Mouse (Mus musculus) kidney, adult 18-20 months (tissue): ENCODE measurements around the gene Slc44a3.
"Not testable (repeated sequence)": the region's sequence is repeated elsewhere in the genome, so short reads cannot be mapped to it uniquely, and the experiment has no call there.

Experiments used
- DNase-seq: peaks from one replicate; pipeline ENCODE4 v3.0.0; 2021

The Slc44a3 gene

DNA sequence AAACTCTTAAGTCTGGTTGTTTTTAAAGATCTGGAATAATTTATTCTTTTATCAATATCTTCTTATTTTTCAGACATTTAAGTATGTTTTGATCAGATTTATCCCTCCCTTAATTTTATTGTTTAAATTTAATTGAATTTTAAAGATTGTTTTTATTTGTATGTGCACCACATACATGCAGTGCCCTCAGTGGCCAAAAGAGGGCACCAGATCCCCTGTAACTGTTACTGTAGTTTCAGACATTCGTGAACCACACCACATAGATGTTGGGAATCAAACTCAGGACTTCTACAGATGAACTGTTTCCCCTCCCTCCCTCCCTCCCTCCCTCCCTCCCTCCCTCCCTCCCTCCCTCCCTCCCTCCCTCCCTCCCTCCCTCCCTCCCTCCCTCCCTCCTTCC lies 18.2 kb upstream of the Slc44a3 start:
- DNase-seq, result peak; percentile 61

DNA sequence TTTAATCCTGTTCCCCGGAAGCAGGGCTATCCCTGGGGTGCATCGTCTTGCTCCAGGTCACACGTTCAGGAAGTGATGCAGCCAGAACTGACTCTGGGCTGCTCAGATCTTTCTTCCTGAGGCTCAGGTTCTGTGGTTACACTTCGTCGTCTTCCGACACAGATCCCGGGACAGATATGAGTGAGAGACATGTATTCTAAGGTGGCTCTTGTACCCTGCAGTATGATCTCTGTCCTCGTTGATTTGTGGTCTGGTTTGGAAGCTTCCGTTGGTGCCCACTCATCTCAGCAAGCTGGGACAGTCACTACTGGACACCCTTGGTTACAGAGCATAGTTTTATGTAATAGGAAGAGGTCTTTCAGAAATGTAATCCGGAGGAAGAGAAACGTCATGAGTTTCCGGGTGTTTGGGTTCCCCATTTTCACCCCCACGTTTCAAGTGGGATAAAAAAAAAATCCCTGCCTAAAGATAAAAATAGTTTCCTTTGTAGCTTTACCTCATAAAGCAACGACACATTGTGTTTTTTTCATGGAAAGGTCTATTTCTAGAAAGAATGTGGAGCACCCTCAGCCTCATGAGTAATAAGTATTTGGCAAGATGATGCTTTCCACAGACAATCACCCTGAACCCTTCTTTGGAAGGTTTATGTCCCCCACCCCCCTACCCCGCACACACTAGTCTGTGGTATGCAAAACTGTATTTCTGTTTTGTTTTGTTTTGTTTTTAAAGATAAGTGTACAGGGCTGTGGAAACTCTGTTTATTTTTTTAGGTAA lies 15.8 kb upstream of the Slc44a3 start:
- DNase-seq, result no peak

DNA sequence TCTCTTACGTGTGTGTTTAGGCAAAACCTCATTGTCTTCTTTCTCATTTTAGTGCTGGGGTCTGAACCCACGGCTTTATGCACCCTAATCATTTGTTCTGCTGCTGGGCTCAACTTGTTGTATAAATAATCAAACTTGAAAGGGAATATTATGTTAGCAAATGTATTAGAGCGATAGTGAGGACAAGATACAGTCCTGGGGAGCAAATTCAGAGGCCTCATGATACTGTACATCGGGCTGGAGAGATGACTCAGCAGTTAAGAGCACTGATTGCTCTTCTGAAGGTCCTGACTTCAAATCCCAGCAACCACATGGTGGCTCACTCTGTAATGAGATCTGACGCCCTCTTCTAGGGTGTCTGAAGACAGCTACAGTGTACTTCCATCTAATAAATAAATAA lies 8.4 kb upstream of the Slc44a3 start:
- no peak for DNase-seq

DNA sequence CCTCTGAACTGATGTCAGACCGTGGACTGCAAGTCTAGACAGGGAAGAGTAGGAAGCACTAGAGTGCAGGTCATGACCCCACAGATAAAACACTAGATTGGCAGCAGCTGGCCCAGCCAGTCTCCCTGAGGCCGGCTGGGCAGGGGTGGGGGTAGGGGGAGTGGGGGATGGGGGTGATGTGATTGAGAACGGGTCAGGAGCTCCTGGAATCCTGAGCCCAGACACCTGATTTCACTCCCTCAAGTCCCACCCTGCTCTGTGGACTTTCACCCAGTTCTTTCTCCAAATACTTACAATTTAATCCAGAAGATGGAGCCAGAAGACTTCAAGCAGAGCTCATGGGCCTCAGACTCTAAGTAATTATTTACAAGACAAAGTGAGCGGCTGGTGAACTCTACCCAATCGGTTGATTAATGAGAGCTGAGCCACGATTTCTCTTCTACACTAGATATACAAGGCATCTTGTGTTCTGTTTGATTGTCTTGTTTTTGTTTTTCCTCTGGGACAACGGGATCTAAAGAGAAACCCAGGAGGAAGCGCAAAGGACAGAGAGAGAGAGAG lies 7.7 kb upstream of the Slc44a3 start:
- peak; percentile 44 for DNase-seq

DNA sequence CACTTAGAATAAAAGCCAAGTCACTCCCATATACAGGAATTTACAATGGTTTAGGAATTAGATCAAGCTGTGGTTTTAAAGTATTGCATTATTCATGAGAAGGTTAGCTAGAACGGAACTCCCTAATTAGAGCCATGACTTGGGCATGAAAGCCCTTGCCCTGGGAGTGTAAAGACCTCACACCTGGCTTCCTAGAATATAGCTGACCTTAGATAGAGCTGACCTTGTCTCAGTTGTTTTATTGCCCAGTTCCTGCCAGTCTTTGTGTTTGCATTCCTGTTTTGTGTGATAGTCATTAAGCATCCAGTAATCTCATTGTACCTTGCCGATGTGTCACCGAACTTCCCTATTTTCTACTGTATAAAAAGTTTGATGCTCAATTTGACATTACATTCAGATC lies 6.6 kb upstream of the Slc44a3 start:
- not testable (repeated sequence) for DNase-seq

DNA sequence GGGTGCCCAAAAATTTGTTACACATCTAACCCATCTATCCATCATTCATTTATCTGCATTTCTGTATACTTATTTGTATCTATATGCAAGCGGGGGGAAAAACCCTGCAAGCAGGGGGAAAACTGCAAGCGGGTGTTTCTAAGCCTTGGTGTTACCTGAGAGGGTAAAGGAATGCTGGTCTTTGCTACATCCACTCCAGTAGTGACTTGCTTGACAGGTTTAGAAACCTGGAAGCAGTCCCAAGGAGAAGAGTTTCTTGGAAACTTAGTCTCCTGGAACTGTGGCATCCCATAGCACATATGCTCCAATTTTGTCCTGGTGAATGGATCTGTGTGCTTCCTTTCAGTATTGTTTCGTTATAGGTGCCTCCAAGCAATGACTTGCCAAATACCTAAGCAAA lies 5.8 kb upstream of the Slc44a3 start:
- no peak for DNase-seq

DNA sequence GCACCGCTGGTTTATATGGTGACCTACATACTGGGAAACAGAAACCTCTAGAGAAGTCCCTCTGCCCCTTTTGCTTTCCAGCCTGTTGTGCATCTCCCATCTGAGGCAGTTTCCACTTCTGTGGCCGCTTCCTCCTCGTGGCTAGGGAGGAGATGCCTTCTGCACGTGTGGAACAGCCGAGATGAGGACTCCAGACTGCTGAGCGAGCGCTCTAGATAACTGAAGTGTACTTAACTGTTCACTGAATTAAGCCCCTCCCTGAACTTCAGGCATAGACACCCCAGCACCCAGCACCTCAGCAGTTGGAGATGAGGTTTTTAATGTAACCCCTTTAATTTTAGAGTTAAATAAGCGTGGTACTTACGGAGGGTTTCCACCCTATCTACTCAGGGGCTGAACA lies 4.6 kb upstream of the Slc44a3 start:
- no peak for DNase-seq

DNA sequence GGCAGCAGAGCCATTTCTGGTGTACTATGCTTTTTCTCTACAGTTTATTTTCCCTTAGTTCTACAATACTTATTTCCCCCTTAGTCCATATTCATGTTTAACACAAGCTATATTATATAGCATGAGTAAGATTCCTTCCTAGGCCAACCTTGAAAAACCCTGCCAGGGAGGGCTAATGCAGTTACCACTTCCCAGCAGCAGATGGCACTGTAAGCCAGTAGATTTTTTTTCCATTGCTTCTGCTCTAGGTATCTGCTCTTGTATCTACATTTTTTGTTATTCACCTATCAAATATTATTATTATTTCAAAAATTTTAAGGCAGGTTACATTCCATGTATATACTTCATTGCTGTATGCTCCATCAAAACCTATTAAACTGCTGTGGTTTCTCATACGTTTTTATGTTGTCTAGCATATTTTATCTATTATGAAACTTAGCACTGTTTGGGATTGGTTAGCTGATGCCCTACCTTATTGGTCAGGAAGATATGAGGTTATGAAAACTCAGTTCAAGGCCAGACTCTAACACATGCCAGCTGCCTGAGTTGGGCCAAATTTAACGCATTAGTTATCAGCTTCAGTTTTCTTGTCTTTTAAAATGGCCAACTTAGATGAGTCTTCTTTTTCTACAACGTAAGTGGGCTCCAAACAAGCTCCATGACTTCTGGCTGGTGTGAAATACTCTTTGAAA lies 3.8 kb upstream of the Slc44a3 start:
- DNase-seq, result peak; percentile 51

DNA sequence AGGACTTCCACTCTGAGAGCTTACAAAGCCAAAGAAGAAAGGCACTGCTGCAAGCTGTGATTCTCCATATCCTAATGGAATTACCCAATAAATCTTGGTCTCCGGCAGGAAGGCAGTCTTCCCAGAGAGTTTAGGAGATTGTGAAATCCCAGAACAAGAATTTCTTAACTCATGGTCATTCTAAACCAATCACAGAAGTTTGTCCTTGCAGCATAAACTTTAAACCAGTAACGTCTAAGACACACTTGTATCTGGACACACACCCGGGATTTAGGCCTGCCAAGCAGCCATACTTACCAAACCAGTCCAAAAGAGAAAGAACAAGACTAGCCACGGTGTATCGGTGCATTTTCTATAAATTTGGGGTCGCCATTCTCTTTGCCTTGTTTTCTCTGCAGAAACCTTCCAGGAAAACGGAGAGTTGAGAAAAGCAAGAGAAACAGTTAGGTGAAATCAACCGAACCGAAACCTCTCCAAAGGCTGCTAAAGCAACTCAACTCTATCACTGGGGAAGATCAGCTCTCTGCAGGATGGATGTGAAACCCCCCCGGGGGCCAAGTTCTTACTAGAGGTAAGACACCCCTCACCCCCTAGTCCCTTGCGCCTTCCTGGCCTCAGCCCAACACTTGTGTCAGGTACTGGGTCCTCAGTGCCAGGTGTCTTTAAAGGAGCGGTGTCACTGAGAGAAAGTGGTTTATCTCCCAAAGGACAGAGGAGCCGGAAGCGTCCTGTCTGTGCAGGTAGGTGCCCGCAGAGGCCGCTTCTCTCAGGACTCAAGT lies 645 bp downstream of the Slc44a3 start:
- DNase-seq, result no peak

DNA sequence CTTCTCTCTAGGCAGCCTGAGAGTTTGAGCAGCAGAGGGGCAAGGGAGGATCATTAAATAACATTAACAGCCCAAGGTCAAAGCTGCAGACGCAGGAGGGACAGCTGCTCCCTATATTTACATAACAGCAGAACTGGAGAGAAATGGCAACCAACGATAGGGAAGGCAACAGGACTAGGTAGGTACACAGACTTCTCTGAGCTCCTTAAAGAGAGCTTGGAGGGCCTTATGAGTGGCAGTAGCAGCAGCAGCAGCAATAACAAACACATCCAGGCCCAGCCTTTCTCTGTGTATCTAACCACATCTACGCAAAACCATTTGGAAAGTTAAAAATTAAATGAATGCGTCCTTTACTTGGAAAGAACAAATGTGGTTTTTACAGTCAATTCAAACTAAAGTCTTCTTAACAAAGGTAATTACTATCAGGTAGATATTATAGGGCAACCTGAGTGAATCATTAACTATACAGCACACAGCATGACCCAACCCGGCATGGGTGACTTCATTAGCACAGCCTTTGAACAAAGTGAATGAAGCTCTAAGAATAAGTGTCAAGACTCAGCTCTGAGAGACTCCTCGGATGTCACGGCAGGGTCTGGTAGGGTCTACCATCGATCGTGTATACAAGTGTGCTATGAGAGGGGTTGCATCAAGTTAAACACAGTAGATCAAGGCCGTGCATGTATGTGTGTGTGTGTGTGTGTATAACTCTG lies 1.5 kb downstream of the Slc44a3 start:
- peak; percentile 44 for DNase-seq

DNA sequence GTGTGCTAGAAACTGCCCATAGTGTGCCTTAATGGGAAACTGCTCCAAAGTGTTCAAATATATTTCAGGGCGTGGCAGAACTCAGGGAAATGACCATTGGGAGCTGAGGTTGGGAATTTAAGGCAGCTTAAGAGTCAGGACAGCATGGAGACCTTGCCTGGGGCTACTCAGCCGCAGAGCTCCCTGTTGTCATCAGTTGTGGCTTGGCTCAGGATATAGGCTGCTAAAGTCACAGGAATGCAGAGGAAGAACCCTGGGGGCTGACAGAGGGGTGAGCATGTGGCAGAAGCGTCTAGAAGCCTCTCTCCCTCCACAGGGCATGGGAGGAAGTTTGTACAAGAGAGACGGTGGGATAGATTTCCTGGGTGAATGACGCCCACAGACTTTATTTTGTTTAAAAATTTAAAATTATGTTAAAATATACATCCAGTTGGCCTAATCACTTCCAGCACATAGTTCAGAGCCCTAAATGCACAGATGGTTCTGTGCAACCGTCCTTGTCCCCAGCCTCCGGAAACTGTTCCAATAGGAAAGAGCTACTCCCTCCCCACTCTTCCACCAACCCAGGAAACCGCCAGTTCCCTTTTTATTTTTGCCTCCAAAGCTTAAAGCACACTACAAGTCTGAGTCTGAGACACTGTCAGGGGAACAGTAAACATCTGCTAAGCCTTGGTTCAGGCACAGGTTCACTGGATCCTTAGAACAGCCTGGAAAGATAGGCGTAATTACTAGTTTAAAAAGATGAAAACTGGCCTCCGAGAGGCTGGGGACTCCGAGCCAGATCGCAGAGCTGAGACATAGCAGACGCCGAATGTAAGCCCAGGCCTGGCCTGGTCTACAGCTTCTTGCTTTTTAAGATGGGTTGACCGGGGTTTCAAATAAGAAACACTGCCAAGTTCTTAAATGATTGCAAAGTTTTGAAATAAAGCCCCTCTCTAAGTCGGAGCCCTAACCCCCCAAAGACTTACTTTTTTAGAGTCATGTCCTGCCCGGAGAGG lies 5.8 kb downstream of the Slc44a3 start:
- DNase-seq, result no peak

DNA sequence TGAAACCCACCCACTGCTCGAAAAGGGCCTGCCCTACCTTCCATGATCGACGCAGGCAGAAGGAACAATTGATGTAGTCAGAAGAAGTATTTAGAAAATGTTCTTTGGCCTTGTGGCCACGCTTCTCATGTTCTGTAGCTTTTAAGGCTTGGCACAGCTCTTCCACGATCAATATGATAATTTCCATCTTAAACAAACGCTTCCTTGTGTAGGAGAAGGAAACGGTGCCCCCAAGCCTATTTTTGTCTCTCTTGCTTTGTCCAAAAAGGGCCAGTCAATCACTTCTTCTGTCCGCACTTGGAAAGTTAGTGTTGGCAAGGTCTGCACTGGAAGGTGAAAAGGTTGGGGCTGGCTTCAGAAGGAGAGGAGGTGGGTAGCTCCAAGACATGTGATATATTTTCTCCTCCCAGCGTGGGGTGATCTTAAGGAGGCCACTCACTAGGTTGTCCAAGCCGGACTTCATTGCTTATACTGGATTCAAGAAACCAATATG lies 10.5 kb downstream of the Slc44a3 start:
- DNase-seq, result no peak

DNA sequence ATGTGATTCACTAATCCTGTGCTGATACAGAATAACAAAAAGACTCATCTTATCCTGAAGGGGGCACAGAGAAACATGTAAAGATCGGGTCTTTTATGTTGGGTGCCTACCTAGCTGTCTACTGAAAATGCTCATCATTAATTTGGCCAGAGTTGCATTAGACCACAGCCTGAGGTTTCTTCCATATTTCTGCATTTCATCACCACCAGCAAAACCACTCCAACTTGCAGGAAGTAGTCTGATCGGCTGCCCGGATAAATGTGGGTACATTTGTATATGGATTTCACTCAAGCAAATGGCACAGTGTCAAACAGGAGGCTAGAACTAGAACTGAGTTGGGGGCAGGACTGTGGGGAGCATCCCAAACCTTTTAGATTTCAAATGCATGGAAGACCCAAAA lies 11.1 kb downstream of the Slc44a3 start:
- DNase-seq, result no peak

DNA sequence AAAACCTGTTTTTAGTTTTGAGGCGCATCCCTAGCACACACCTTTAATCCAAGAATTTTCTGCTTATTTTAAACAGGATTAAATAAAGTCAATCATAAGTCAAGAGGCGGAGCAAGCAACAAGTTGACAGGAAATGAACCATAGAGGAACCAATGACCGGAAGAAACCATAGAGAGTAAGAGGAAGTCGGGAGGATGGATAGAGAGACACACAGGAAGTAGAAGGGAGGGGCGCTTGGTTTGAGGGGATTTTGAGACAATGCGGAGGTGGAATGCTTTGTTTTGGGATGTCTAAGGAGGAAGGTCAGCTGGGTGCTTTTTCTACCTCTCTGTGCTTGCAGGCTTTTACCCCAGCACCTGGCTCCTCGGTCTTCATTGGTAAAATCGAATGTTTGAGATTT lies 15.2 kb downstream of the Slc44a3 start:
- no peak for DNase-seq

DNA sequence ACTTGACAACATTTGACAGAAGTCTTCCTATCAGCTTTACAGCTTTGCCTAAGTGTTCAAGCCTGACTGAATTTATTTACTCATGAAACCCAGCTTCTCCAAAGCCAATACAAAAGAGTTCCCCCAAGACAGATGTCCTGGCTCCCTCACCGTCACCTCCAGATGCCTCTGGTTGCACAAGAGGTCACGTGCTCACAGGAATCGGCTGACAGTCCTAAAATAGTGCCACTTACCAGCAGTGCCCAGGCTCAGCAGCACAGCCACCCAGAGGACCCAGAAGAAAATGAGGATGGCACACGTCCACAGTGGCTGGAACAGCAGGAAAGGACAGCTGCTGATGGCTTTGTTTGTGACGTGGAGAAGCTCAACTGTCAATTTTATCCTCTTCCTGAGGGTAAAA lies 23.1 kb downstream of the Slc44a3 start:
- no peak for DNase-seq

DNA sequence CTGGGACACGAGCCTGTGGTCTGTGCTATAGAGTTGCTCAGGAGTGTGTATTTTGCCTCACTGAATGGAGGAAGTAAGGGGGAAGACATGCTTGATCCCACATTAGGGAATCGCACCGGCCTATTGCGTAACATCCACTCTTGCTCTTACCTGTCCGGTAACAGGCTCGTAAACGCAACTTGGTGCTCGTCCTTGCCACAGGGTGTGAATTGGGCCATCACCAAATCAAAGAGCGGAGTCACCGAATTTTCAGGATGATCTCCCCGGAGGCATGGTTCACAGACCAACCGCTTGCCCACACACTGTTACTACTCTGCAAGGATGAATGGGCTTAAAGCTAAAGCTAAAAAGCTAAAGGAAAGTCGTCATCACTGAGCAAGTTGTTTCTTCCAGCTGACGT lies 24.5 kb downstream of the Slc44a3 start:
- DNase-seq, result no peak

DNA sequence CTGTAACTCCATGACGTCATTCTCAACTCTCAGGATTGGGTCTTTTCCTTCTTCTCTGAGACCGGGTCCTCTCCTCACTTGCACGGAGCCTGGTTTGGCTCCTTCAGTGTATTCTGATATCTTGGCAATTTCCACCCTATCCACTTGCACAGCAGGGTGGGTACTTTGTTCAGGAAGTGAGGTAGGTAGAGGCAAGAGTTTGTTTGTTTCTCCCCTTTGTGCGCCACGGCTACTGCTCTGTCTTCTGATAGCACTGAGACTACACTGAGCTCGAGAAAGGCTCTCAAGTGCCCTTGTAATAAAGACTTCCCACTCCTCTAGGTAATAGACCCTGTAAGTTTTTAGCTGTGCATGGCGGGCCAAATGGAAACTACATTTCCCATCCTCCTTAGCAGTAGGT lies 25.4 kb downstream of the Slc44a3 start:
- no peak for DNase-seq

DNA sequence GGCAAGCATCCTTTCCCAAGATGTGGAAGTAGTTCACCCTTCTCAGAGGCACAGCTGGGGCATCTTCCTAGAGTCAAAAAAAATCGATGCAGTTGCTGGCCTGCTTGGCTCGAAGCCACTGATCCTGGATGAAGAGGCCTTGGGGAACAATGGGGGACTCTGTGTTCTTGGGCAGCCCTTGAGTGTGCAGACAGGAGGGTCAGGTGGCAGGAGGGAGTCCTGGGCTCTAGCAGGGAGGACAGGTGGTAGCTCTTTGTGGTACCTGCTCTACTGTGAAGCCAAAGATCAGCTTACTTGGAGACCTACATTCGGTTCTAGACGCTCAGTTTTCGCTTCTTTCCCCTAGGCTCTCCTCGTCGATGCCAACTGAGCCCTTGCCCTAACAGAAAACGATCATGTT lies 26.0 kb downstream of the Slc44a3 start:
- no peak for DNase-seq

DNA sequence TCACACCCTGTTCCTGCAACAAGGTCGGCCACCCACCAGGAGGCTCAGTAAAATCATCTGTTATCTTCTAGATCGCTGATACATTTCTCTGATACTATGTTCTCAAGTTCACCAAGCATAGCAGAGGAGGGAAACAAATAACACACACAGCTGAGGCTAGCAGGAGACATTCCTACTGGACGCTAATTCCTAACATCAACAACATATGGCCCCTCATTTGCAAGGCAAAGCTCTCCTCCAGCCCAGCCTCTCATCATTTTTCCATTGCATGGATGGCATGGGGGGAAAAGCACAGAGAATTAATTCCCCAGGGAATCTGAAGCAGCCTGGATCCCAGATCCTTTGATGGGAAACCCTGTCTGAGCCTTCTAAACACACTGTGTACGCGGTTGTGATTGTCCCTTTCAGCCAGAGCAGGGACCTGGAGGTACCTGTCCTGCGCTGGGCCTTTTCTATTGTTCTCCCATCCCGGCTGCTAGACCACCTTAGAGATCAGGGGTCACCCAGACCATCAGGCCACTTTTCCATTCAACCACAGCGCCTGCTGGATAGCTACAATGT lies 27.2 kb downstream of the Slc44a3 start:
- no peak for DNase-seq

DNA sequence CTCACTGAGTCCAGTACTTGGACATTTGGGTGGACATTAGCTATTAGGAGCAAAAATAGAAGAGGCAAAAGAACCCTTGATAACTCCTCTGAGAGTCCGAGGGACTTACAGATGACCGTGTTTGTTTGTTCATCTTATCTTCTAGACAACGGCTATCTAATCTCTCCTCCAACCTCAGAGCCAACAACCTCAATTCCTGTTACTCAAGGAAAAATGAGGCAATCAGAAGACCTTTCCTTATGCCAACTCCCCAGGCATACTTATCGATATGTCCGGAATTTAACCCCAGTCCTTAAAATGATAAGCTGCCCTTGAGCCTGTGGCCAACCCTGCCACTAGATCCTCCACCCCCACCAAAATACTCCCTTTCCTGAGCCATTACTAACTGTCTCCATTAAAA lies 31.5 kb downstream of the Slc44a3 start:
- DNase-seq, result no peak

DNA sequence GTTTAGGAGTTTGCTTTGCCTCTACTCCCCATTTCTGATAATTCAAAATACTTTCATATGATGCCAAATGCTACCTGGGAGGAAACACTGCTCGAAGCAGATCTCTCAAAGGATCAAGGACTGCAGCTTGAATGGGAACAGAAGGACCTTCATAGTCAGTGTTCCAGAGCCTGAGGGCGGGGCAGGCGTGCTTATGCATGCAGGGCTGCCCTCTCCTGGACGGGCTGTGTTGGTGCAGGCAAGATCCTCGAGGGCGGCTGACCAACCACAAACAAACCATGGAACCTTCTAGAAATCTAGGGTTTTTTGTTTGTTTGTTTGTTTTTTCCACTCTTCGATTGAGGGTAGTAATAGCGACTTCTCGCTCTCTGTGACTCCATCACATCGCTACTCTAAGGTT lies 32.0 kb downstream of the Slc44a3 start:
- DNase-seq, result peak; percentile 80
